Mouse (Mus musculus) stomach, postnatal 0 days (tissue): Measurements from ENCODE around the gene Vmn2r90. TPM values are rescaled to one million over a fixed set of nuclear protein-coding genes. Genes with fewer than 3 reads are reported as not detected.
A peak's percentile ranks its signal among the peaks of the same experiment; 100 is the strongest.

Source experiments
- ATAC-seq: fragments of 200-750 bp; cut with Nextera tagmentation; 2 replicates; pipeline ENCODE4 v1.8.0; 2017; ENCODE audit not compliant: low FRiP score, low TSS enrichment
- DNase-seq: peaks from one replicate; pipeline ENCODE4 v3.0.0-alpha.2; 2016; ENCODE audit warnings: low spot score
- H3K27ac ChIP-seq: fragments of 300-500 bp; sonication (generic); replicated peaks from 2 replicates; pipeline ENCODE4 v1.5.1; 2014; ENCODE audit warnings: mild to moderate bottlenecking, control low read depth
- H3K27me3 ChIP-seq: fragments of 300-500 bp; sonication (generic); 2 replicates; pipeline ENCODE4 v1.6.1; 2014; ENCODE audit warnings: low read length; ENCODE audit not compliant: control insufficient read depth, insufficient read depth
- H3K36me3 ChIP-seq: fragments of 300-500 bp; sonication (generic); 2 replicates; pipeline ENCODE4 v1.6.1; 2014; ENCODE audit warnings: low read length, mixed read lengths; ENCODE audit not compliant: control insufficient read depth, insufficient read depth
- H3K4me1 ChIP-seq: fragments of 300-500 bp; sonication (generic); replicated peaks from 2 replicates; pipeline ENCODE4 v1.6.1; 2014; ENCODE audit warnings: antibody characterized with exemption; ENCODE audit not compliant: control insufficient read depth, insufficient read depth
- H3K4me2 ChIP-seq: fragments of 300-500 bp; sonication (generic); replicated peaks from 2 replicates; pipeline ENCODE4 v1.6.1; 2014; ENCODE audit warnings: low read depth, mild to moderate bottlenecking, control low read depth, moderate library complexity
- H3K4me3 ChIP-seq: fragments of 300-500 bp; sonication (generic); 2 replicates; pipeline ENCODE4 v1.5.1; 2014; ENCODE audit warnings: low read depth, low read length, control low read depth
- H3K9ac ChIP-seq: fragments of 300-500 bp; sonication (generic); 2 replicates; pipeline ENCODE4 v1.6.1; 2014; ENCODE audit warnings: mild to moderate bottlenecking, low read length, control low read depth, mixed read lengths
- H3K9me3 ChIP-seq: fragments of 300-500 bp; sonication (generic); 2 replicates; pipeline ENCODE4 v1.6.1; 2016; ENCODE audit warnings: low read length; ENCODE audit not compliant: control insufficient read depth
- CTCF ChIP-seq: IDR thresholded peaks from 2 replicates; pipeline ENCODE4 v1.5.1; 2016; ENCODE audit warnings: antibody characterized with exemption, low read depth, mild to moderate bottlenecking, moderate library complexity
- EP300 ChIP-seq: optimal IDR thresholded peaks from 2 replicates; pipeline ENCODE3; 2016; ENCODE audit warnings: antibody characterized with exemption
- WGBS: fragments of 180-500 bp; shearing (Covaris S2); extraction: QIAGEN DNeasy Blood & Tissue Kit; methylation state at CpG from one replicate; pipeline ENCODE4 v1.1.7; 2014; 5-methylcytosine and 5-hydroxymethylcytosine counted together
- polyA plus RNA-seq: library from polyadenylated mRNA; unstranded; fragments of >200 nt; fragmentation: Nextera tagmentation; extraction: Ambion mirVana; gene quantifications from 2 replicates; pipeline ENCODE4 v1.2.1, GENCODE M21; 2015

The Vmn2r90 gene
- polyA plus RNA-seq, 1 experiment from 2014 or later: not detected

GRCm38 (mm10) chr17:17764206-17764605 lies 60.7 kb downstream of the Vmn2r90 start:
- WGBS: 28% methylated on average over 1 of the region's 1 CpGs
- no peak overlapping the region for H3K9ac ChIP-seq
- ATAC-seq: no peak

GRCm38 (mm10) chr17:17766481-17766880 lies 62.9 kb downstream of the Vmn2r90 start:
- WGBS: 6% methylated on average over 3 of the region's 3 CpGs
- Histone ChIP-seq H3K4me1 (no peaks in the 10 kb centered on the region), H3K27me3 (no peaks in the 10 kb centered on the region), H3K4me3 (no peak overlapping the region), H3K9me3 (no peaks in the 10 kb centered on the region), H3K9ac (no peak overlapping the region), H3K27ac (no peak overlapping the region), H3K4me2 (no peak overlapping the region), H3K36me3 (no peaks in the 10 kb centered on the region)
- DNase-seq (no peak), ATAC-seq (peak; percentile 64; the same call in 1 of the 2 replicates)
- TF ChIP-seq EP300: no peak
- peak; percentile 93 for TF ChIP-seq CTCF

More at GRCm38 (mm10) chr17:17764206-17764605, 60.7 kb downstream of the Vmn2r90 start:
- no peak for DNase-seq
- H3K4me2 ChIP-seq: no peak overlapping the region
- H3K4me1 ChIP-seq: no peaks in the 10 kb centered on the region
- H3K4me3 ChIP-seq: no peak overlapping the region
- H3K27ac ChIP-seq: no peak overlapping the region
- no peaks in the 10 kb centered on the region for H3K27me3 ChIP-seq
- TF ChIP-seq EP300 (no peak), CTCF (no peak)
- H3K36me3 ChIP-seq: no peaks in the 10 kb centered on the region
- no peaks in the 10 kb centered on the region for H3K9me3 ChIP-seq

Other genes starting within 250 kb of the Vmn2r90 start
- 4.8 and 5.0 TPM in 2 replicates for gene Lnpep, start 78.7 kb upstream of the Vmn2r90 start, polyA plus RNA-seq
- gene Spaca6, start 123.4 kb downstream of the Vmn2r90 start, polyA plus RNA-seq: 7.9 and 8.2 TPM in 2 replicates
- gene Has1, start 151.5 kb downstream of the Vmn2r90 start, polyA plus RNA-seq: 0.78 and 0.98 TPM in 2 replicates
- gene Fpr1, start 180.2 kb downstream of the Vmn2r90 start, polyA plus RNA-seq: 0.36 and 0.59 TPM in 2 replicates
- gene Fpr2, start 184.1 kb downstream of the Vmn2r90 start, polyA plus RNA-seq: 0.19 and 0.27 TPM in 2 replicates
- not detected in 2 replicates for gene Fpr3, start 184.1 kb downstream of the Vmn2r90 start, polyA plus RNA-seq